Mouse (Mus musculus) gastrocnemius, postnatal 14 days (tissue): ENCODE measurements around the gene G3bp2. TPM values are rescaled to one million over a fixed set of nuclear protein-coding genes. Genes with fewer than 3 reads are reported as not detected.

ENCODE experiments used
- DNase-seq: peaks from one replicate; pipeline ENCODE4 v3.0.0; 2021; ENCODE audit warnings: mixed read lengths
- intact Hi-C: fragments of 180-260 bp; cut with DNase I; formaldehyde crosslinking; loops from one replicate; pipeline ENCODE4 v1.15.1; 2025; ENCODE audit warnings: low total_unique reads
- total RNA-seq, 2 experiments: library from RNA; stranded (reverse); gene quantifications; 2 replicates each; pipeline ENCODE4 v1.2.3; 2021

G3bp2 gene
- total RNA-seq, 2 experiments from 2014 or later = 54.5 to 55.8 TPM

DNA sequence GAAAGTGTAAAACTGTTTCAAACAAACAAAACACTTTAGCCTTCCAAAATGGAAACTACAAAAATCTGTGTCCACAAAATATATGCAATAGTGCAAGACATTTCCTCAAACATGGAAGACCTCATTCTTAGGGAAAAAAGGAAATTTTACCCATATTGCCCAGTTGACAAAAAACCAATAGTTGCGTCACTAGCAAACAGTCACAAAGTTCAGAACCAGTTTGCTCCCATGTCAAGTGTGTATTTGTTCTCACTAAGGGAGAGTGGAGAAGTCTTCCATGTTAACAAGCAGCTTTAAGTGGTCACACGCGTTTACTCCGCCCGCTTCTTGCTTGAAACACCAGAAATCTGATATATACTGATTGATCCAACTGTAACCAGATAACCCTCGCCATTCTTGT, 30.7 kb downstream of the G3bp2 start:
- intact Hi-C loops = no loop called here
- no peak for DNase-seq

DNA sequence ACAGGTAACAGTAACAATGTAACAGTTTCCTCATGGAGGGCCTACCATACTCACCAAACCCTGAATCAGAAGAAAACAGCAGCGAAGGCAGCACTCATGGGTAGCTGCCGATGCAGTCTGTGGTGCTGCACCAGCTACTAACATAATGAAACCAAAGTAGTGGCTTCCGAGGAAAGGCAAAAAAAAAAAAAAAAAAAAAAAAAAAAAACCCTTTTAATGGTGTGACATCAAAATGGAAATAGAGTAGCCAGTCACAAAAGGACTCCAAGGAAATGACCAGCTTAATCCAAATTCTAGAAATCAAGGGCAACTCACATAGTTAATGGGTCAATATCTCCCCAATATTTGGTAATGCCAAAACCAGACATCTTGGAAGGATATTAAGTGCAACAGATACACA, 33.1 kb downstream of the G3bp2 start:
- intact Hi-C loops = no loop called here
- no peak for DNase-seq

DNA sequence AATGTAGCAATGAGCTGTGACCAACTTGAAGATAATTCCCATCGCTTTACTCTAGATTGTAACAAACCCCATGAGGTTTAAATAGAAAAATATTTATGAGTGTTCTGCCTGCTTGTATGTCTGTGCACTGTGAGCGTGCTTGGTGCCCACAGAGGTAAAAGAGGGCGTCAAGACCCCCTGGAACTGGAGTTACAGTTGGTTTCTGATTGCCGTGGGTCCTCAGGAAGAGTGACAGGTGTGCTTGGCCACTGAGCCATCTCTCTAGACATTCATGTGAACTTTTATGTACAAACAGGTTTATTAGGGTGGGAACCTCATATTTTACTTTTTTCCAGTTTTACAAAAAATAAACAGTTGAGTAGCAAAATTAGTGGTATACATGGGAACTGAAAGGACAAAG, 39.7 kb downstream of the G3bp2 start, which contains the start of gene Cdkl2:
Gene Cdkl2, minus strand, starts transcription at position 101 of the 400 bp plus-strand sequence.
- intact Hi-C loops = no loop called here

DNA sequence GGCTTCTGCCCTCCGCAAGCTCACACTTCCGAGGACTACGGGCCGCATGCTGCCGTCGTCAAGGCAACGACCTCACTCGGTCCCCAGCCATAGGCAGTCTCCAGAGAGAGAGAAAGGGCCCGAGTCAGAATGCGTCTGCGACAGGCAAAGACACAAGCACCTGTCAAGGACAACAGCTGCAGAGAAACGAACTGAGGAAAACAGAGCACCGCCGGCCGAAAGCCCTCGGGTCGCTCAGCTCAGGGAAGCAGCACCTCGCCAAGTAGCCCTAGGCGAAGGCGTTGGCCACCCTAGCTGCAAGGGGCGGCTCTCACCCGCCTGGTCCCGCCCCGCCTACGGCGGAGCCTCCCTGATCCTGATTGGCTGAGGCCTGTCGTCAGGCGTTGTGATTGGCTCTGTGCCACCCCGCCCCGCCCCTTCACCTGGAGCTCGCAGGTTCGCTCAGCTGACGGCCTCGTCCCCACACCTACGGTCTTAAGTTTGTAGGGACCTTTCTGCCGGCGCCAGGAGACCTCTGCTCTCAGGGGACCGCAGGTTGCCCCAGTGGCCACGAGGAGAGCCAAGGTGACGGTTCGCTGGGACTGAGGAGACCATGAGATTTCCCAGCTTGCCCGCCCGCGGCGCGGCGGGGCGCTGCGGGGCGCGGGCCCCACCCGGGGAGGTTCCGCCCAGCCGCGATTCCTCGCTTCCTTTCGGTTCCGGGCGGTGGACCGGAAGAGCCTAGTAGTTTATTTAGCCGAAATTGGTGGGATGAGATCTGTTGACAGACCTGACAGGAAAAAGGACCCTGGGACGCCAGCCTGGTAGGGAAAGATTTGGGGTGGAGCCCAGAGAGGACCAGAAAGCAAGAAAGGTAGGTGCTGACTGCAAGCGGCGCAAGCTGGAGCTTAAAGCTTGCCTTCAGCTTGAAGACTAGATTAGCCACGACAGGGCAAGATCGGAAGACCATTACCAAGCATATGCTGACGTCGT, 40.9 kb downstream of the G3bp2 start:
- peak; percentile 90 for DNase-seq
- intact Hi-C loops = no loop called here

More for the DNA sequence above, 39.7 kb downstream of the G3bp2 start, which contains the start of gene Cdkl2:
- DNase-seq = no peak

DNA sequence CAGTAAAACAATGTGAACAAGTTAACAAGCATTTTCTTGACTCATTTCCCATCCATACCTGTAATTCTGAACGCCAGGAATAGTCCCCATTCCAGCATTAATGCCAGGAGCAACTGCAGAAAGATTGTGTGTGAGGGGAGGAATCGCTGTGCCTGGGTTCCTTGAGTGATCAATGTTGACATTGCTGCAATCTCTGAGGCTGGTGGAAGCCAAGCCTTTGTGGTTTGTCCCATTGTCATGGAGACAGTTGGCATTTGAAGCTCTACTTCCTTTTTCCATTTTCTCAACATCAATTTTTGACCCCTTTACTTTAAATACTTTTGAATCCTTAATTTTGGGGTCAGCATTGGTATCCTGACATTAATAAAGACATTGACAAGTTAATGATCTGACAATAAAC, 63.6 kb downstream of the G3bp2 start:
- DNase-seq = no peak
- intact Hi-C loops = no loop called here

DNA sequence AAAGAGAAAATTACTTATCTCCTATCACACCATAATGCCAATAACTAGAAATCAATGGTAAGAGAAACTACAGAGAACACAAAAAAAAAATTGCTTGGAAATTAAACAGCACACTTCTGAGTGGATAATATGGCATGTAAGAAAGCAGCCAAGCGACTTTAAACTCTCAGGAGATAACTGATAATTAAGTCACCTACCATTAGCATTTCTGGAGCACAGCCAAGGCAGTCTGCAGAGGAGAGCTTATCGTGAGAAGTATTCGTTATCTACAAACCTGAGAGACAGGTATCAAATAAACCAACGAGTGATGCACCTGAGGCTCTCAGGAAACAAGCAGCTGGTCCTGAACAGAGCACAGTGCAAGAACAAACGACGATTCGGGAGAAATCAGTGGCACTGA, 71.8 kb downstream of the G3bp2 start:
- intact Hi-C loops = no loop called here
- DNase-seq = no peak

DNA sequence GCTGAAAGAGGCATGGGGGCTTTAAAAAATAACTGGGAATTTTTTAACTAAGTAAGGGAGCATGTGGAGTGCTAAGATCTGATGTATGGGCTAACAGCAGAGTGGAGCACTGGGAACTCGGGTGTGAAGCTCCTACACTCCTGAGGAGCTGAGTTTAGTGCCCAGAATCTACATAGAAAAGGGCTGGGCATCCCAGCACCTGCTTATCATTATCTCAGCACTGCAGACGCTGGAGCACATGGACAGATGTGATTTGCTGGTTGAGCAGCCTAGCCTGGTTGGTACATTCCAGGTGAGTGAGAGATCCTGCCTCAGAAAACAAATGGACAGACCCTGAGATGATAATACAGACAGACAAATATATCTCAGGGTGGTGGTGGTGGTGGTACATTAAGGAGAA, 73.7 kb downstream of the G3bp2 start:
- intact Hi-C loops = no loop called here

DNA sequence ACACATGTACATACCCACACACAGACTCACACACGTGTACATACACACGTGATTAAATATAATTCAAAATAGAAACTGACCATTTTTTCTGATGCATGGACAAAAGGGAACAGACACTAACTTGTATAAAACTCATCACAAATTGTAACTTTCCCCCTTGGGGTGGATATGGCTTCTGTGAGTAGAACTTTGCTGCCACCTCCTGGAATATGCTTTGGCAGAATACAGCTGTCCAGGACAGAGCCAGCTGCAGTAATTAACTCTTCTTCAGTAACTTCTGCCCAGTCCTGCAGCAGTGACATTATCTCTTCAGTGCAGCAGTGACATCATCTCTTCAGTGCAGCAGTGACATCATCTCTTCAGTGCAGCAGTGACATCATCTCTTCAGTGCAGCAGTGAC, 80.5 kb downstream of the G3bp2 start:
- intact Hi-C loops = no loop called here
- no peak for DNase-seq

More for the DNA sequence above, 73.7 kb downstream of the G3bp2 start:
- no peak for DNase-seq

Other genes with a start within 250 kb of the G3bp2 start
- gene Rchy1, start 120.7 kb downstream of the G3bp2 start, total RNA-seq = 10 to 100 TPM; 28.0 to 29.5 TPM
- not detected for gene Odaph, start 96.2 kb downstream of the G3bp2 start, total RNA-seq
- 1 to 10 TPM; 3.9 to 4.6 TPM for gene Cdkl2, start 39.8 kb downstream of the G3bp2 start, total RNA-seq
- gene Uso1, start 54.2 kb upstream of the G3bp2 start, total RNA-seq = 10 to 100 TPM; 53.9 to 61.5 TPM
- gene U90926, start 131.7 kb upstream of the G3bp2 start, total RNA-seq = not detected
- gene Ppef2, start 172.6 kb upstream of the G3bp2 start, total RNA-seq = under 1 TPM in 1 of 2 experiments, not detected in 1; 0.08 TPM
- 1 to 10 TPM; 5.7 to 8.3 TPM for gene Naaa, start 194.5 kb upstream of the G3bp2 start, total RNA-seq
- 10 to 100 TPM; 16.2 TPM for gene Sdad1, start 226.8 kb upstream of the G3bp2 start, total RNA-seq
- 1 to 10 TPM in 1 of 2 experiments, under 1 TPM in 1; 0.90 to 1.4 TPM for gene Cxcl9, start 244.4 kb upstream of the G3bp2 start, total RNA-seq
- 100 to 1,000 TPM; 314 to 411 TPM for gene Art3, start 248.1 kb upstream of the G3bp2 start, total RNA-seq